Mouse (Mus musculus) kidney, postnatal 4 days (tissue): ENCODE measurements around the gene Rgs7.

Experiments used
- DNase-seq, 2 experiments: peaks; one replicate each; pipeline ENCODE4 v3.0.0; 2021; ENCODE audit warnings: mixed read lengths in 2 of 2

Rgs7 gene

DNA sequence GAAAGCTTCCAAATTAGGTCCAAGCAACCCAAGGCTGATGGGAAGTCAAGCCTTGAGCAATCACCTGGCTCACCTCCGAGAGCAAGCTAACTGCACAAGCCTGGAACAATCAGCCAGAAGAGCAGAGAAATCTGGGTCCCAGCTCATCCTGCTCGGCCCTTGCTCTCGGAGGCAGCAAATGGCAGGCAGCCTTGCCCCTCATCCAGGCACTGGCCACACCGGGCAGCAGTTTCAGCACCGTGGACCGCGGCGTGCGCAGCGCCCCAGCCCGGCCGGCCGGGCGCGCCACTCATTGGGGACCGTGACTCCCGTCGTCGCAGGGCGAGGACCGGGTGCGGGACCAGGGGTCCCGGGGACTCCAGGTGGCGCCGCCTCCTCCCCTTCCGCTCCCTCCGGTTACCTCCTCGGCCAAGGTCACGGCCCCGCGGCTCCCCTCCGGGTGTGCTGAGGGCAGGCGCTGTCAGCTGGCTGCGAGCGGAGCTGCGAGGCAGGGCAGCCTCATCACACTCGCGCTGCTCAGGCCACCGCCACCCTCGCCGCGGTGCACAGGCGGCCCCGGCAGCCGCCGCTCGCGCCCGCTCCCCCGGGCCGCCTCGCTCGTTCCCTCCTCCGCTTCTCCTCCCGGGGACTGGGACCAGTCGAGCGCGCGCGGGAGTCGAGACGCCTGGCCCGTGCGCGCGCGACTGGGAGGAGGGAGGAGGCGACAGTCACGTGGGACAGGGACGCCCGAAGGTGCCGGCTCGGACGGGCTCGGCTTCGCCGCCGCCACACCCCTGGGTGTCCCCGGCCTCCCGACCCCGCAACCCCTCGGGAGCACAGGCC lies at the start of gene Rgs7:
Rgs7 (minus strand) TSS at position 640 of the 822 bp plus-strand sequence.
- DNase-seq, result peak; percentile 70 to 78

- no peak for DNase-seq
Observed at GRCm38 (mm10) chr1:175540700-175541099, 48.4 kb upstream of the Rgs7 start.

- DNase-seq, result no peak
Observed at GRCm38 (mm10) chr1:175537321-175537720, 45.0 kb upstream of the Rgs7 start.

DNA sequence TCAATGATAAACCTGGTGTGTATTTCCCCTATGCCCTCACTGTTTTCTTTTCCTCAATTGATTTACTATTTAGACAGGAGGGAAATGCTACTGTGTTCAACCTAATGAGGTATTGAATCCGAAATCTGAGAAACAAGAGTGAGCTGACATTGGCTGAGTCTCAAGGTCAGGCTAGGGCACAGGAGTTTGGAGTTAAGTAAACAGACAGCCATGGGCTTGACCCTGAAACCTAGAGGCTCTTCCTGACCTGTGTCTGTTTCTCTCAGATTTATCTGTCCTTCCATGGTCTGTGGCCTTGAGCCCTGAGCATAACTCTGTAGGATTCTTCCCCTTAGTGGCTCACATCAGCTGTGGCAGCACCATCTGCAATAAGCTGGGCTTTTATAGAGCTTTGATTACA lies 37.6 kb upstream of the Rgs7 start:
- DNase-seq, result no peak

DNA sequence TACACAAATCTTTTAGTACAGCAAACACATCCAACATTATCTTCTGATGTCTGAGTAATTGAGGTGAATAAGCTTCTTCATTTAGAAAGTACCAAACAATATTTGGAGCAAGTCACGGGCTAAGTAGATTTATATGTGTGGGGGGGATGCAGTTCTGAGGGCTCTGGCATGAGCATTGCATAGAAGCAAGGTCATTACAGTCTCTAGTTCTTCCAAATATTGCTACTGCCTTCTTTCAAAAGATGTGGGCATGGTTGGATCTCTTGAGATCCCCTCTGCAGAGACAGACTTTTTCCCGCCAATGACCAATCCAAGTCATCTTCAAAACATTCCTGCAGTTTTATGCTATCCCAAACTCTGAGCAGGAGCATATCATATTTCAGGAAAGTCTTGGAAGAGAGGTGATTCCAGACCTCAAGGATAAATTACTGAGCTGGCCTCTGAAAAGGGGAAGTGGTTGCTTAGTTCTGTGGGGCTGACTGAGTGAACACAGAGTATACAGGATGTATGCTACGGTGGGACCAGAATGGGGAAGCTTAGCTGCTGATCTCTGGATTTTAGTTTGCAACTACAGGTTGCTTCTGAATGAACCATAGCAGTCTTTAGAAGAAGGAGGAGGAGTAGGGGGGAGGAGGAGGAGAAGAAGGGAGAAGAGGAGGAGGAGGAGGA lies 32.5 kb upstream of the Rgs7 start:
- DNase-seq, result no peak

DNA sequence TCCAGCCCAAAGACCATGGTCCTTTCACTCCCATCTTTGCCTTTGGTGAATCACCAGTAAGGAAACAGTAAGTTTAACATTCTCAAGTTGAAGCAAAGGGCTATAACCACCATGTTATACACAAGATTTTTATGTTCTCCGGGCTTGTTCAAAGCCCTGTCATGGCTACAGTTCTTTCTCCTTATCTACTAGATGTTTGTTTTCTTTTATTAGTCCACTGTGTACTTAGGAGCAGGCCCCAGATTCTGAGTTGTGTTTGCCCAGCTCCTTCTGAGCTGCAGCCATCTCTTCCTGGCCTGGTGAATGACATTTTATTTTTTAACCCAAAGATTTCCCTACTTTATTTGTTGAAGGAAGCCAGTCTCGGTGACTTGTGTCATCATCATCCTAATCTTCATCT lies 31.3 kb upstream of the Rgs7 start:
- no peak for DNase-seq

- DNase-seq, result no peak
Observed at GRCm38 (mm10) chr1:175514543-175514942, 22.2 kb upstream of the Rgs7 start.

GRCm38 (mm10) chr1:175512173-175512572 lies 19.9 kb upstream of the Rgs7 start:
- DNase-seq, result no peak

DNA sequence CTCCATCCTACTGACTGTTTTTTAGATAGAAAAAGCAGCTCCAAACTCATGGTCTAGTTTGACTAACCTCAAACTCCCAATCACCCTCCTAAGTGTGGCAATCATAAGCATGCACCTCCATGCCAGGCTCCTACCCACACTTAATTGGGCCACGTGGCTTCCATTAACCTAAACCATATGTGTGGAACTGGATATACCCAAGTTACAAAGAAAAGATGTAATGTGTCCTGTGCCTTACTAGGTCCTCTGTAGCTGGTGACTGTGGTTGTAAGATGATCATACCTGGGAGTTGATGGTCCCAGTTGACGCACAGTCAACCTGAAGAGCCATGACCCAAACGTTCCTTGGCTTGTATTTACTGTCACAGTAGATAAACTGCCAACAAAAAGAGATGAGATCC lies 17.7 kb upstream of the Rgs7 start:
- DNase-seq, result no peak

DNA sequence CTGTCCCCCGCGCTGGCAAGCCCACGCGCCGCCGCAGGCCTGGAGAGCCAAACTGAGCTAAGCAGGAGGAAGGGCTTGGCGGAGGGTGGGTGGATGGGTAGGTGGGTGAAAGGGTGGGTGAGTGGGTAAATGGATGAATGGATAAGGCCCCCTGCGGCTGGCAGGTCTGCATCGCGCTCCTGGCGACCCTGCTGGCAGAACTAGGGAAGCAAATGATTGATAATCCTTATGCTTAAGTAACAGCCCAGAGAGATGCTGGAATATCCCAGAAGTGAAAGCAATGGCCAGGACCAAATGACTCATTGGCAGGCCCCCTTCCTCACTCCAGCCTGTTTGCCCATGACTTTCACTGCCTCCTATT lies 363 bp upstream of the Rgs7 start:
- no peak for DNase-seq

DNA sequence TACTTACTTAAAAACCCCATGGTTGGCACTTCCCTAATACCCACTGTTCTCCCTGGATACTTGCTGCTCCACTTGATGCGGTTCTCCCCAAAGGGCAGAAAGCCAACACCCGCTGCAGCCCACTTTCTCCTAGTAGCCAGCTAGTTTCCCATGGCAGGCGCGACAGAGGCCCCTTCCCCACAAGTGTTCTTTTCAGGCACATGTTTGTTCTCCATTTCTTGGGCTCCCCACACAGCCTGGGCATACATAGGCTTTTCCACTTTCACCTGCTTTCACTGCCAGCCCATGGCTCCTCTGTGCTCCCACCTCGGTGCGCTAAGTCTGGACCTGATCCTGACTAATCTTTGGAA lies 814 bp downstream of the Rgs7 start:
- no peak for DNase-seq

DNA sequence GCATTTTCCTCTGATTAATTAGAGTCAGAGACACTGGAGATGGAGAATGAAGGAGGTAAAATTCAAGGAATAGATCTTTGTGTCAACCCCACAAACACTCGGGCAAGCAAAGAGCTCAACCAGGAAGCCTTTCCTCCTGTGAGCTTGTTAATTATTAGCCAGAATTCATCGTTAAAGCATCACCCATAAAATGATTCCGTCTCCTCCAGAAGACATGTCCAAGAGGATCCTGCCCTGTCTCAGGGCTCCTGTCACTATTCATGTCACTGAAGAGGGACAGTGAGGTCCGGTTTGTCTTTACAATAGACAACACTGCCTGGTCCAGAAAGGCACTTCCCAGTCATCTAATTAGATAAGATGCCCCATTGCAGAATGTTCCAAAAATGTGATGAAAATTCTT lies 7.2 kb downstream of the Rgs7 start:
- no peak for DNase-seq

- no peak for DNase-seq
Observed at GRCm38 (mm10) chr1:175473060-175473459, 19.2 kb downstream of the Rgs7 start.

DNA sequence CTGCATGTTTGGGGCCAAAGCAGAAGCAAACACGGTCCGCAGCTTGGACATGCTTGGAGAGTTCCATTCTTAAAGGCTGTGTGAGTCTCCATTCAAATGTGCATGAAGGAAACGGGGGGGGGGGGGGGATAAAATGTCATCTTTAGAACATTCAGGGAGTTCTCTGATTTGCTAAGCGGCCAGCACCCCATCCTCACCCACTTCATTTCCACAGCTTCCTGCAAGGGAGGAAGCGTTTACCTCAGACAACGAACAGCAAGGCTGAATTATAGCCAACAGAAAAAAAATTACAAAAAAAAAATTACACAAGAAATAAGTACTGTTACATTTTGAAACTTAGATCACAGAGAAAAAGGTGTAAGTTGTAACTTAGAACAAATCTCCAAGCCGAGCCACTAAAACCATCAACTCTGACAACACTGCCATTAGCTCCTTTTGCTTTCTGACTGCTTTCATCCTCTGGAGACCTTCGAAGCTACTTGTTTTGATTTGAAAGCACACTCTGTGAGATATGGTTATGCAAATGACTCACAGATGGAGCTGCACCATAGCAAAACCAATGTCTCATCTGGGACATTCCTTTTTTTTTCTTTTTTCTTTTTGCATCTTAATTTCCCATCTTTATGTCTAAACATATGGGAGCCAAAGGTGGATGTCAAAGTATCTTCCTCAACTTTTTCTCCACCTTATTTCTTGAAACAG lies 23.1 kb downstream of the Rgs7 start:
- no peak for DNase-seq

DNA sequence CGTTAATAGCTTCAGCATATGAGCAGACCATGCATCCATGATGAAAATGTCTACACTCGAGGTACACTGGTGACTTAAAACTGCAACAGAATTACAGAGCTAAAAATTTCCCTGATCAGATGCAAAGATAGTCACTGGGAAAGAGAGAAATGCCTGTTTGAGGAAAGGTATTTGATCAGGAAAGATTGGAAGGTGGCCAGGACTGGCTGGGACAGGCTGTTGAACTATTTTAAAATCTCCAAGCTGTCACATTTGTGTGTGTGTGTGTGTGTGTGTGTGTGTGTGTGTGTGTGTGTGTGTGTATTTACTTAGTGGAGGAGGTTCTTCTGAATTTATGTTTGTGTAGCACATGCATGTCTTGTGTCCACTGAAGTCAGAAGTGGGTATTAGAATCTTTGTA lies 27.7 kb downstream of the Rgs7 start:
- DNase-seq, result no peak

DNA sequence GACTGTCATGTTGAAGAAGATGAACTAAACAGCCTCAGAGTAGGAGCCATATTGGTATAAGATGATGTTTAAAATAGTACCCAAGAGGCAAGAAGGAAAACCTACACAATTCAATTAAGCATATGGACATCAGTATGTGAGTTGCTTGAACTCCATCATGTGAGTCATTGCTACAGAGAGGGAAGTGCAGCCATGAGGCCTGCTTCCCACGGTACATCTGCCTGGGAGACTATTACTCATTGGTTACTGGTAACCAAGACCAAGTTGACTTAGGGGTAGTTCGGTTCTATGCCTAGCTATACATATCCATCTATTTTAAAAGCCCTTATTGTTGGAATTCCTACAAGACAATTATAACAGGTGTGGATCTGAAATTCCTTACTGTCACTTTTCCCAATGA lies 29.9 kb downstream of the Rgs7 start:
- no peak for DNase-seq

DNA sequence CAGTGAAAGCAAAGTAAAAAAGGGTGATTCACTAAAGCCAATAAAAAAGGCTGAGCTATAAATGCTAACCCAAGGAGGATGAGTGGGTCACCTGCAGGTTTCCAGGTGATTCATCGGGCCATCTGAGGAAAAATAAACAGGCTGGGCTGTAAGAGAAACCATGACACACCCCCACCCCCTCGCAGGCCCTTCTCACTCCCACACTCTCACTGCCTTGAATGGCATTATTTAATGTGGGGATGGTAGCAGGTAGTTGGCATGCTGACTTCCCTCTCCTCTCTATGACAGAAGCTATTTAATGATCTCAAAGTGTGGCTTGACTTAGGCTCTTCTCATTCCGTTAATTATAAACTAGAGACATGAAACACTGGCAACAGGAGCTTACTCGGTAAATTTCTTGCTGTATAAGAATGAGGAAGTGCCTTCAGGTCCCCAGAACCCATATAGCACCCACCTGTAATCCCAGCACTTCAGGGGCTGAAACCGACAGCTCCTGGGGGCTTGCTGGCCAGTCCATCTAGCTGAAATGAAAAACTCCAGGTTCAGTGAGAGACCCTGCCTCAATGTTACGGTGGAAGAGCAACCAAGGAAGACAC lies 38.2 kb downstream of the Rgs7 start:
- peak in 1 of 2 experiments; percentile 5 for DNase-seq

DNA sequence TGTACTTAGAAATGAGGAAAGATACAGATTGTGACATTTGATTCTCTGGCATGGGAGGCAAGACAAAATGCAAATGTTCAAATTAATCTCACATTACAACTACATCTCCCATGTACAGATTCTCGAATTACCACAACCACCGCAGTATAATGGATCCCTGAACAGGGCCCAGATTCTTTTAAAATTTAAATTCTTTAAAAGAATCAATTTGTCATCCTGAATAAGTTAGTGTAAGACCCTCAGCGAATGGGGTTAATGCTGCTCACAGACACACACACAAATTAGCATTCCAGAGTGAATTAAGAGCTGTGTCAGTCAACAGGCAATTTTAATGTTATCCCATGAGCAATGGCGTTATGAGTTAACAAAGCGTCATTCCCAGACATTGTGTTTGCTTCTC lies 44.3 kb downstream of the Rgs7 start:
- DNase-seq, result no peak

- DNase-seq, result no peak
Observed at GRCm38 (mm10) chr1:175442939-175443338, 49.4 kb downstream of the Rgs7 start.

DNA sequence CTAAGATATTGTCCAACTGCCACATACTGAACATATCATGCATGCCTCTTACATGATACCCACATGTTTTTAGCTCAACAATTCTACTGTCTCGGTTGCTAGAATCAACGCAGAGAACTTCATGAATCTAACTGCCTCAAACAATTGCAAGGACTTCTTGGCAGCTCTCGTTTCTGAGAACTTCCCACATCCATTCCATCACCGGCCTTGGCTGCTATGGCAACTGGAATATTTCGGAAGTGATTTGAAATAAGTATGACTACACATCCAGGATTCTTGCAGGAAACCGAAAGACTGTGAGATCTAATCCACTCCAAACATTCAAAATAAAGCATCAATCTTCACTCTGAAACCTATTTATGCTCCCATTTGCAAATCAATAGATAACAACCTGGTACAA lies 50.3 kb downstream of the Rgs7 start:
- DNase-seq, result no peak

- no peak for DNase-seq
Observed at GRCm38 (mm10) chr1:175433622-175434204, 58.6 kb downstream of the Rgs7 start.

- no peak for DNase-seq
Observed at GRCm38 (mm10) chr1:175433128-175433527, 59.2 kb downstream of the Rgs7 start.

GRCm38 (mm10) chr1:175431356-175432053 lies 60.8 kb downstream of the Rgs7 start:
- no peak for DNase-seq
